Mouse (Mus musculus): ENCODE results near the gene Tmsb4x.

Tmsb4x gene

GRCm38 (mm10) chrX:167208978-167209754 lies at the start of gene Tmsb4x:
TSS of gene Tmsb4x (minus strand) at chrX:167209315.
- DNase-seq = peak; percentile 99

GRCm38 (mm10) chrX:167241736-167242135 lies 32.6 kb upstream of the Tmsb4x start:
- peak; percentile 56 for DNase-seq

GRCm38 (mm10) chrX:167239293-167239921 lies 30.3 kb upstream of the Tmsb4x start:
- peak; percentile 43 for DNase-seq

GRCm38 (mm10) chrX:167233104-167233687 lies 24.1 kb upstream of the Tmsb4x start:
- peak; percentile 91 for DNase-seq

GRCm38 (mm10) chrX:167231150-167231549 lies 22.0 kb upstream of the Tmsb4x start:
- peak; percentile 92 for DNase-seq

- no peak for DNase-seq
Observed at GRCm38 (mm10) chrX:167229819-167230218, 20.7 kb upstream of the Tmsb4x start.

GRCm38 (mm10) chrX:167229206-167229605 lies 20.1 kb upstream of the Tmsb4x start:
- peak; percentile 96 for DNase-seq

GRCm38 (mm10) chrX:167227756-167228155 lies 18.6 kb upstream of the Tmsb4x start:
- DNase-seq = no peak

GRCm38 (mm10) chrX:167227138-167227537 lies 18.0 kb upstream of the Tmsb4x start:
- peak; percentile 96 for DNase-seq

GRCm38 (mm10) chrX:167226570-167226969 lies 17.5 kb upstream of the Tmsb4x start:
- no peak for DNase-seq

- DNase-seq = peak; percentile 94
Observed at GRCm38 (mm10) chrX:167212707-167213106, 3.6 kb upstream of the Tmsb4x start.

GRCm38 (mm10) chrX:167211871-167212555 lies 2.9 kb upstream of the Tmsb4x start:
- peak; percentile 90 for DNase-seq

- DNase-seq = peak; percentile 97
Observed at GRCm38 (mm10) chrX:167210319-167210728, 1.2 kb upstream of the Tmsb4x start.

- no peak for DNase-seq
Observed at GRCm38 (mm10) chrX:167209828-167210227, 713 bp upstream of the Tmsb4x start.

- peak; percentile 95 for DNase-seq
Observed at GRCm38 (mm10) chrX:167208506-167208820, 652 bp downstream of the Tmsb4x start.

- DNase-seq = peak; percentile 94
Observed at GRCm38 (mm10) chrX:167207741-167208505, 1.2 kb downstream of the Tmsb4x start.

GRCm38 (mm10) chrX:167205813-167206520 lies 3.1 kb downstream of the Tmsb4x start:
- peak; percentile 92 for DNase-seq

GRCm38 (mm10) chrX:167201365-167201764 lies 7.8 kb downstream of the Tmsb4x start:
- DNase-seq = no peak

GRCm38 (mm10) chrX:167195228-167195649 lies 13.9 kb downstream of the Tmsb4x start:
- no peak for DNase-seq

- DNase-seq = no peak
Observed at GRCm38 (mm10) chrX:167186306-167186705, 22.8 kb downstream of the Tmsb4x start.

- peak; percentile 88 for DNase-seq
Observed at GRCm38 (mm10) chrX:167183535-167183934, 25.6 kb downstream of the Tmsb4x start.

- DNase-seq = no peak
Observed at GRCm38 (mm10) chrX:167182411-167182810, 26.7 kb downstream of the Tmsb4x start.
